Mouse (Mus musculus) lung, embryonic 15.5 days (tissue): Measurements from ENCODE around the gene Rita1. TPM values are rescaled to one million over a fixed set of nuclear protein-coding genes. Genes with fewer than 3 reads are reported as not detected.

Experiments
- ATAC-seq: fragments of 200-750 bp; cut with Nextera tagmentation; 2 replicates; pipeline ENCODE4 v1.8.0; 2017; ENCODE audit warnings: moderate number of reproducible peaks, borderline replicate concordance; ENCODE audit not compliant: low FRiP score, low TSS enrichment; ENCODE audit errors: extremely low read depth
- H3K27ac ChIP-seq: fragments of 300-500 bp; sonication (generic); 2 replicates; pipeline ENCODE4 v1.5.1; 2015; ENCODE audit warnings: moderate library complexity, mild to moderate bottlenecking, inconsistent platforms
- H3K27me3 ChIP-seq: fragments of 300-500 bp; sonication (generic); 2 replicates; pipeline ENCODE4 v1.6.1; 2015; ENCODE audit warnings: inconsistent platforms
- H3K36me3 ChIP-seq: fragments of 300-500 bp; sonication (generic); 2 replicates; pipeline ENCODE4 v1.6.1; 2015; ENCODE audit warnings: inconsistent platforms
- H3K4me1 ChIP-seq: fragments of 300-500 bp; sonication (generic); 2 replicates; pipeline ENCODE4 v1.6.1; 2015; ENCODE audit warnings: inconsistent platforms
- H3K4me2 ChIP-seq: fragments of 300-500 bp; sonication (generic); 2 replicates; pipeline ENCODE4 v1.6.1; 2015; ENCODE audit warnings: inconsistent platforms, mild to moderate bottlenecking, moderate library complexity
- H3K4me3 ChIP-seq: fragments of 300-500 bp; sonication (generic); 2 replicates; pipeline ENCODE4 v1.5.1; 2015; ENCODE audit warnings: mild to moderate bottlenecking, inconsistent platforms
- H3K9ac ChIP-seq: fragments of 300-500 bp; sonication (generic); 2 replicates; pipeline ENCODE4 v1.6.1; 2015; ENCODE audit warnings: inconsistent platforms
- H3K9me3 ChIP-seq: fragments of 300-500 bp; sonication (generic); 2 replicates; pipeline ENCODE4 v1.6.1; 2016; ENCODE audit warnings: inconsistent platforms
- WGBS: fragments of 180-500 bp; shearing (Covaris S2); methylation state at CpG from one replicate; pipeline ENCODE4 v1.1.7; 2015; 5-methylcytosine and 5-hydroxymethylcytosine counted together
- polyA plus RNA-seq: library from polyadenylated mRNA; unstranded; fragments of >200 nt; fragmentation: Nextera tagmentation; extraction: Ambion mirVana; gene quantifications from 2 replicates; pipeline ENCODE4 v1.2.1, GENCODE M21; 2015

Rita1 gene
- polyA plus RNA-seq, 1 experiment from 2014 or later, result 11.1 TPM

- Histone ChIP-seq H3K9ac (no peak overlapping the region), H3K4me2 (no peak overlapping the region), H3K27ac (no peak overlapping the region), H3K9me3 (no peaks in the 10 kb centered on the region), H3K4me1 (peaks cover 15% of the 10 kb centered on the region), H3K27me3 (peaks cover 33% of the 10 kb centered on the region), H3K36me3 (no peaks in the 10 kb centered on the region), H3K4me3 (no peak overlapping the region)
- 41% methylated on average over 6 of the region's 6 CpGs for WGBS
- no peak for ATAC-seq
Measured at GRCm38 (mm10) chr5:120645851-120646250, 33.5 kb upstream of the Rita1 start.

DNA sequence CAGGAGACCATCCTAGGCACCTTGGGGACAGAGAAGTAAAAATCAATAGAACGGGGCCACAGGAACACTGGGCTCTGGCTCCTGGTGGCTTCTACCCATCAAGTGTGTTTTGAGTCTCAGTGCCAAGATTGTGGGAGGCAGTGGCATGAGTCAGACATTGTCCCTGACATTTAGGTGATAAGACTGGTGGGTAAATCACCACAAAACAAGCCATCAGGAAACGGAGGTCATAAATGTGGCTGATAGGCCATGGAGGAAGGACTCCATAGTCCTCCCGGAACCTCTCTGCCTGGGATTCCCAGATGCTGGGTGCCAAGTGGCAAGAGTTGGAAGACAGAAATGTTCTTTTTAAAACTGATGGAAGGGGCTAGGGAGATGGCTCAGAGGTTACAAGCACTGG lies 31.8 kb upstream of the Rita1 start:
- Histone ChIP-seq H3K9ac (no peak overlapping the region), H3K4me2 (no peak overlapping the region), H3K4me1 (peaks cover 10% of the 10 kb centered on the region), H3K27me3 (peaks cover 17% of the 10 kb centered on the region), H3K9me3 (no peaks in the 10 kb centered on the region), H3K27ac (no peak overlapping the region), H3K36me3 (no peaks in the 10 kb centered on the region), H3K4me3 (no peak overlapping the region)
- ATAC-seq, result no peak
- WGBS, result 78% methylated on average over 3 of the region's 3 CpGs

DNA sequence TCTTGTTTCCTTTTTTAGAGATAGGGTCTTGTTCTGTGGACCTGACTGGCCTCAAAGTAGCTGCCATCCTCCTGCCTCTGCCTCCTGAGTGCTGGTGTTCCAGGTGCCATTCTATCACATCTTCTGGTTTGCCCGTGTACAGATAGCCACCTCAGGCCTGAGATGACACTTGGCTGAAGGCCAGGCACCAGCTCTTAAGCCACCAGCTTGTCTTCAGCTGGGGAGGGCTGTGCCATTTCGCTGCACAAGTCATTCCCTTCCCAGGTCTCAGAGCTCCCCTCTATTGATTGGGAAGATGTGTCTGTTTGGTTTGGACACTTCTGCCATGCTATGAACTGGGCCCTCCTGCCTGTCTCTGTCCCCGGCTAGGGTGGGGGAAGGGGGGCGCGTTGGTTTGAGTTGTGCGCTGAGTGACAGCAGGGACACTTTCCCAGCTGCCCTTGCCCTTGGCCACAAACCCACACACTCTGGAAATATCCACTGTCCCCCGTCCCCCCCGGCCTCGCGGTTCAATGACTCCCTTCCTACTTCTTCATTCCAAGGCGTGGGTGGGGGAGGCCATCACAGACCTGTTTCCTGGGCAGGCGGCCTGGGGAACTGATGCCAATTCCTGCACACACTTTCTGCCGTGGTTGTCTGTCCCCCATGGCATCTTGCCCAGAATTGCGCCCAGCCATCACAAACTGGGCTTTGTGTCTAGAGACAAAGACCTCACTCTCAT lies 31.1 kb upstream of the Rita1 start:
- no peak overlapping the region for H3K4me2 ChIP-seq
- 66% methylated on average over 14 of the region's 14 CpGs for WGBS
- peaks cover 10% of the 10 kb centered on the region for H3K27me3 ChIP-seq
- no peak overlapping the region for H3K27ac ChIP-seq
- H3K4me3 ChIP-seq, result no peak overlapping the region
- H3K4me1 ChIP-seq, result peaks cover 3% of the 10 kb centered on the region
- ATAC-seq, result no peak
- H3K9ac ChIP-seq, result no peak overlapping the region
- H3K36me3 ChIP-seq, result no peaks in the 10 kb centered on the region
- no peaks in the 10 kb centered on the region for H3K9me3 ChIP-seq

DNA sequence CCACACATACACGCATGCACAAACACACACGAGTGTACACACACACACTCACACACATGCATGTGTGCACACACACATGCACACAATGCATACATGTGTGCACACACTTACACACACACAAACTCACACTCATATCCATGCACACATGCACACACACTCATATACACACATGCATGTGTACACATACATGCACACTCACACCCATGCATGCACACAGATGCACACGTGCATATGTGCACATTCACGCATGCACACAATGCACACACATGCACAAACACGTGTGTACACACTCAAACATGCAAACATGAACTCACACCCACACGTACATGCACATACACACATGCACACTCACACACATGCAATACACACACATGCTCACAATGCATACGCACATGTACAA lies 27.7 kb upstream of the Rita1 start:
- 85% methylated on average over 7 of the region's 7 CpGs for WGBS
- no peaks in the 10 kb centered on the region for H3K36me3 ChIP-seq

GRCm38 (mm10) chr5:120635633-120636032 lies 23.2 kb upstream of the Rita1 start:
- WGBS, result 86% methylated on average over 5 of the region's 5 CpGs
- H3K27me3 ChIP-seq, result peaks cover 15% of the 10 kb centered on the region
- no peak overlapping the region for H3K9ac ChIP-seq
- H3K4me3 ChIP-seq, result no peak overlapping the region
- no peak for ATAC-seq
- no peak overlapping the region for H3K27ac ChIP-seq
- no peaks in the 10 kb centered on the region for H3K9me3 ChIP-seq
- H3K4me2 ChIP-seq, result no peak overlapping the region
- H3K36me3 ChIP-seq, result no peaks in the 10 kb centered on the region
- H3K4me1 ChIP-seq, result no peaks in the 10 kb centered on the region

More for the DNA sequence above, 27.7 kb upstream of the Rita1 start:
- H3K9ac ChIP-seq, result no peak overlapping the region
- ATAC-seq, result no peak
- 0 out of 2 replicates have a peak, but pooled peaks cover 5% of the 10 kb centered on the region for H3K27me3 ChIP-seq
- no peaks in the 10 kb centered on the region for H3K4me1 ChIP-seq
- no peak overlapping the region for H3K4me3 ChIP-seq
- no peak overlapping the region for H3K4me2 ChIP-seq
- H3K9me3 ChIP-seq, result no peaks in the 10 kb centered on the region
- H3K27ac ChIP-seq, result no peak overlapping the region

DNA sequence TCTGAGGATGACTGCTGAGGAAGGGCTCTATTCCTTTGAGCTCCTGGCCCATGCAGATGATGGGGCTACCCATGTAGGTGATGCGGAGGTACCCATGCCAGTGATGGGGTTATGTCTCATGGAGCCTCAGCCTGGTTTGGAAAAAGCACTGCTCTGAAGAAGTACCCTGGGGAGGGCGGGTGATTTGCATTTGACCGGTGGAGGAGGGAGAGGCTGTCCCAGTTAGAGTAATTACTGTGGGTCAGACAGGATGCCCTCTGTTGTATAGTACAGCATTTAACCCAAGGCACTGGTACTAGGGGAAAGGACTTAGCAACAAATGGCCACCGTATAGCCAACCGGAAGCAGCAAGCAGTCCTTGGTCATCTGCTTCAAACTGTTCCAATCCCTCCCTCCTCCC lies 22.5 kb upstream of the Rita1 start:
- no peak for ATAC-seq
- Histone ChIP-seq H3K27me3 (peaks cover 23% of the 10 kb centered on the region), H3K27ac (no peak overlapping the region), H3K4me1 (no peaks in the 10 kb centered on the region), H3K36me3 (no peaks in the 10 kb centered on the region), H3K9me3 (no peaks in the 10 kb centered on the region), H3K4me2 (no peak overlapping the region), H3K9ac (no peak overlapping the region), H3K4me3 (no peak overlapping the region)
- 38% methylated on average over 5 of the region's 5 CpGs for WGBS

GRCm38 (mm10) chr5:120634131-120634530 lies 21.7 kb upstream of the Rita1 start, which contains the start of gene Cfap73:
Cfap73 (minus strand) TSS chr5:120634235.
- Histone ChIP-seq H3K9me3 (no peaks in the 10 kb centered on the region), H3K27ac (no peak within 1 kb of the TSS), H3K9ac (no peak within 1 kb of the TSS), H3K36me3 (no peaks in the 10 kb centered on the region), H3K27me3 (peaks cover 25% of the 10 kb centered on the region), H3K4me3 (no peak within 1 kb of the TSS), H3K4me2 (no peak within 1 kb of the TSS), H3K4me1 (no peaks in the 10 kb centered on the region)
- ATAC-seq, result no peak
- 38% methylated on average over 9 of the region's 9 CpGs for WGBS

GRCm38 (mm10) chr5:120631892-120632291 lies 19.5 kb upstream of the Rita1 start:
- no peak overlapping the region for H3K9ac ChIP-seq
- no peaks in the 10 kb centered on the region for H3K4me1 ChIP-seq
- no peak for ATAC-seq
- H3K27me3 ChIP-seq, result peaks cover 25% of the 10 kb centered on the region
- 92% methylated on average over 5 of the region's 5 CpGs for WGBS
- no peaks in the 10 kb centered on the region for H3K9me3 ChIP-seq
- H3K4me3 ChIP-seq, result no peak overlapping the region
- no peak overlapping the region for H3K4me2 ChIP-seq
- peaks cover 5% of the 10 kb centered on the region for H3K36me3 ChIP-seq
- H3K27ac ChIP-seq, result no peak overlapping the region

GRCm38 (mm10) chr5:120631128-120631527 lies 18.7 kb upstream of the Rita1 start:
- Histone ChIP-seq H3K4me1 (no peaks in the 10 kb centered on the region), H3K36me3 (peaks cover 12% of the 10 kb centered on the region), H3K4me2 (no peak overlapping the region), H3K4me3 (no peak overlapping the region), H3K9me3 (no peaks in the 10 kb centered on the region), H3K27me3 (peaks cover 25% of the 10 kb centered on the region), H3K9ac (no peak overlapping the region), H3K27ac (no peak overlapping the region)
- WGBS, result 4% methylated on average over 29 of the region's 29 CpGs
- ATAC-seq, result no peak

DNA sequence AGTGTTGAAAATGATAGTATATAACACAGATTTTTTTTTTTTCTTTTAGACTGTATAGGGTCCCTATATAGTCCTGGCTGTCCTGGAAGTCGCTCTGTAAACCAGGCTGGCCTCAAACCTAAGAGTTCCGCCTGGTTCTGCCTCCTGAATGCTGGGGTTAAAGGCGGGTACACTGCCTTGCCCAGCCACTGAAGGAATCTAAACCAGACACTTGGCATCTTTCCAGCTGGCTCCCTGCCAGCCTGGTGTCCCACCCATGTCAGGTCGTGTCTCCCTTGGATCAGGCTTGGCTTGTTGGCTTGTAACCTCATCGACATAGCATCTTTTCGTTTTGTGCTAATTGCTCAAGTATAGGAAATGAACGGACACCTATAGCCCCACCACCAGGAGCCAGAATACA lies 16.2 kb upstream of the Rita1 start:
- Histone ChIP-seq H3K27ac (no peak overlapping the region), H3K27me3 (peaks cover 20% of the 10 kb centered on the region), H3K36me3 (peaks cover 35% of the 10 kb centered on the region), H3K4me2 (no peak overlapping the region), H3K9me3 (no peaks in the 10 kb centered on the region), H3K4me3 (no peak overlapping the region), H3K9ac (no peak overlapping the region), H3K4me1 (no peaks in the 10 kb centered on the region)
- no peak for ATAC-seq
- 48% methylated on average over 7 of the region's 7 CpGs for WGBS

DNA sequence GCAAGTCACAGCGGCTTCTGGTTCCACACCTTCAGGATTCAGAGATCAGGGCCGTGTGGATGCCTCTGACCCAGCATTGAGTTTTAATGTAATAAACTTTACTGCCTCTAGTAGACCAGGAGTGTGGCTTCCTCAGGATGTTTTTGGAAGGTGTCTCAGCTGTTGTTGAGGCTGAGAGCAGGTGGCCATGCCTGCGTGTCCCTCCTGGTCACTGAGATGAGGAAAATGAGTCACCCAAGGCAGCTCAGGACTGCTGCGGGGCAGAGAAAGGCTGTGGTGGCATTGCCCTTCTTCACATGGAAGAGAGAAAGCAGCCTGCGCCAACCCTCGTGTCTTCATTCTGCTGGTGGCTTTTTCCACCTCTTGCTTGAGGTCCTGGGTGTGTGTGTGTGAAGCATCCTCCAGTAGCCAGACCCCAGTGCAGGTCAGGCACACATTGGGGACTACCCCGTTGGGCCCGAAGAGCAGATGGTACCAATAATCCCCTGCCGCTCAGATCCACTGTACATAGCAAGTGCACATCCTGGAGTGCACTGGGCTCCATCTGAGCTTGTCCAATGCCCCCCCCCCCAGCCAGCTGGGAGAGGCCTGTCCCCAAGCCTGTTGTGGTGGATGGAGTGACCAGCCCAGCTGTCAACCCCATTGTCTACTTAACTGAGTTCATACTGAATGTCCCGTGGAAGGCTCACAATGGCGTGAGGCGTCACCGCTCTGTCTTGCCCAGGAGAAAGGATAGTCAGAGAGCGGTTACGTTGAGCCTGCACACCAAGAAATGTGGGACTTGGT lies 15.3 kb upstream of the Rita1 start:
- H3K4me2 ChIP-seq, result no peak overlapping the region
- H3K27ac ChIP-seq, result no peak overlapping the region
- 88% methylated on average over 15 of the region's 15 CpGs for WGBS
- no peak overlapping the region for H3K9ac ChIP-seq
- peaks cover 20% of the 10 kb centered on the region for H3K27me3 ChIP-seq
- H3K9me3 ChIP-seq, result no peaks in the 10 kb centered on the region
- ATAC-seq, result no peak
- peaks cover 45% of the 10 kb centered on the region for H3K36me3 ChIP-seq
- no peak overlapping the region for H3K4me3 ChIP-seq
- H3K4me1 ChIP-seq, result no peaks in the 10 kb centered on the region

GRCm38 (mm10) chr5:120626399-120626798 lies 14.0 kb upstream of the Rita1 start:
- Histone ChIP-seq H3K4me2 (no peak overlapping the region), H3K9ac (no peak overlapping the region), H3K27me3 (peaks cover 17% of the 10 kb centered on the region), H3K4me3 (no peak overlapping the region), H3K4me1 (no peaks in the 10 kb centered on the region), H3K27ac (no peak overlapping the region), H3K9me3 (no peaks in the 10 kb centered on the region), H3K36me3 (peaks cover 57% of the 10 kb centered on the region)
- ATAC-seq, result 0 out of 2 replicates have a peak, but pooled peaks have one; percentile 24
- WGBS, result 36% methylated on average over 19 of the region's 19 CpGs
